Mouse (Mus musculus): ENCODE measurements around the gene Matn4. TPM values are rescaled to one million over a fixed set of nuclear protein-coding genes. Genes with fewer than 3 reads are reported as not detected.
"Not testable (repeated sequence)": the region's sequence is repeated elsewhere in the genome, so short reads cannot be mapped to it uniquely, and the experiment has no call there.

Gene Matn4
- polyA plus RNA-seq, 1 experiment from 2014 or later: 0.34 TPM

GRCm38 (mm10) chr2:164359668-164360067 lies 45.3 kb downstream of the Matn4 start:
- Histone ChIP-seq H3K27me3 (ENCODE audit: control insufficient read depth, insufficient read depth, low read length) (peaks cover 7% of the 10 kb centered on the region), H3K9ac (ENCODE audit: low read depth, low read length) (no peak overlapping the region), H3K4me2 (no peak overlapping the region), H3K4me1 (ENCODE audit: control insufficient read depth, insufficient read depth, low read length) (no peaks in the 10 kb centered on the region), H3K9me3 (replicated peaks; ENCODE audit: control insufficient read depth, low read length) (no peaks in the 10 kb centered on the region), H3K36me3 (ENCODE audit: control insufficient read depth, insufficient read depth, low read length) (no peaks in the 10 kb centered on the region), H3K27ac (ENCODE audit: low read depth, low read length) (no peak overlapping the region), H3K4me3 (ENCODE audit: low read depth, low read length) (no peak overlapping the region)
- ATAC-seq (replicated peaks; ENCODE audit: insufficient number of reproducible peaks, low FRiP score, low TSS enrichment): no peak
- 65% methylated on average over 5 of the region's 5 CpGs for WGBS (ENCODE audit: insufficient replicate concordance)

DNA sequence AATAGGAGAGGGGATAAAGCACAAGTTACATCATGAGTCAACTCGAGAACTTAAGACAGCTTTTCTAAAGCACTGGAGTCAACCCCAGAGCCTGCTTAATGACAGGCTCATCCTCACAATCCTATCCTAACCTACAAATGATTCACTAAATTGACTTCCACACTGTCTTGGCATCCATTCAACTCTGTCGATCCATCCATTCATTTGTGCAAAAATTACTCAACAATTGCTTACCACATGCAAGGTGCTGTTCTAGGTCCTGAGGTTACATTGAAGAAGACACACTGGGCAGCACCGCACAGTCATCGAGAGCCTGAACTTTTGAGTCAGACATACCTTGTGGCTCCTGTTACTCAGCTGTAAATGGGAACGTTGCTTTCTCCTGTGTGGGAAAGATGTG lies 45.9 kb downstream of the Matn4 start:
- H3K9ac ChIP-seq (ENCODE audit: low read depth, low read length): no peak overlapping the region
- no peak for ATAC-seq (replicated peaks; ENCODE audit: insufficient number of reproducible peaks, low FRiP score, low TSS enrichment)

GRCm38 (mm10) chr2:164358373-164358772 lies 46.6 kb downstream of the Matn4 start:
- no peak overlapping the region for H3K4me3 ChIP-seq (ENCODE audit: low read depth, low read length)

More for the DNA sequence above, 45.9 kb downstream of the Matn4 start:
- Histone ChIP-seq H3K27me3 (ENCODE audit: control insufficient read depth, insufficient read depth, low read length) (peaks cover 7% of the 10 kb centered on the region), H3K4me2 (no peak overlapping the region), H3K4me3 (ENCODE audit: low read depth, low read length) (no peak overlapping the region), H3K27ac (ENCODE audit: low read depth, low read length) (no peak overlapping the region), H3K9me3 (replicated peaks; ENCODE audit: control insufficient read depth, low read length) (no peaks in the 10 kb centered on the region), H3K36me3 (ENCODE audit: control insufficient read depth, insufficient read depth, low read length) (no peaks in the 10 kb centered on the region), H3K4me1 (ENCODE audit: control insufficient read depth, insufficient read depth, low read length) (no peaks in the 10 kb centered on the region)
- 83% methylated on average over 5 of the region's 5 CpGs for WGBS (ENCODE audit: insufficient replicate concordance)

GRCm38 (mm10) chr2:164356177-164356967 lies 48.6 kb downstream of the Matn4 start:
- 76% methylated on average over 11 of the region's 11 CpGs for WGBS (ENCODE audit: insufficient replicate concordance)
- Histone ChIP-seq H3K9me3 (replicated peaks; ENCODE audit: control insufficient read depth, low read length) (no peaks in the 10 kb centered on the region), H3K36me3 (ENCODE audit: control insufficient read depth, insufficient read depth, low read length) (no peaks in the 10 kb centered on the region), H3K9ac (ENCODE audit: low read depth, low read length) (no peak overlapping the region), H3K27me3 (ENCODE audit: control insufficient read depth, insufficient read depth, low read length) (peaks cover 7% of the 10 kb centered on the region), H3K4me2 (no peak overlapping the region), H3K4me3 (ENCODE audit: low read depth, low read length) (no peak overlapping the region), H3K27ac (ENCODE audit: low read depth, low read length) (no peak overlapping the region), H3K4me1 (ENCODE audit: control insufficient read depth, insufficient read depth, low read length) (no peaks in the 10 kb centered on the region)
- ATAC-seq (replicated peaks; ENCODE audit: insufficient number of reproducible peaks, low FRiP score, low TSS enrichment): no peak

More at GRCm38 (mm10) chr2:164358373-164358772, 46.6 kb downstream of the Matn4 start:
- Histone ChIP-seq H3K9me3 (replicated peaks; ENCODE audit: control insufficient read depth, low read length) (no peaks in the 10 kb centered on the region), H3K36me3 (ENCODE audit: control insufficient read depth, insufficient read depth, low read length) (no peaks in the 10 kb centered on the region), H3K4me1 (ENCODE audit: control insufficient read depth, insufficient read depth, low read length) (no peaks in the 10 kb centered on the region), H3K27ac (ENCODE audit: low read depth, low read length) (no peak overlapping the region), H3K9ac (ENCODE audit: low read depth, low read length) (no peak overlapping the region), H3K4me2 (no peak overlapping the region), H3K27me3 (ENCODE audit: control insufficient read depth, insufficient read depth, low read length) (peaks cover 7% of the 10 kb centered on the region)
- WGBS (ENCODE audit: insufficient replicate concordance): 79% methylated on average over 3 of the region's 3 CpGs
- no peak for ATAC-seq (replicated peaks; ENCODE audit: insufficient number of reproducible peaks, low FRiP score, low TSS enrichment)

DNA sequence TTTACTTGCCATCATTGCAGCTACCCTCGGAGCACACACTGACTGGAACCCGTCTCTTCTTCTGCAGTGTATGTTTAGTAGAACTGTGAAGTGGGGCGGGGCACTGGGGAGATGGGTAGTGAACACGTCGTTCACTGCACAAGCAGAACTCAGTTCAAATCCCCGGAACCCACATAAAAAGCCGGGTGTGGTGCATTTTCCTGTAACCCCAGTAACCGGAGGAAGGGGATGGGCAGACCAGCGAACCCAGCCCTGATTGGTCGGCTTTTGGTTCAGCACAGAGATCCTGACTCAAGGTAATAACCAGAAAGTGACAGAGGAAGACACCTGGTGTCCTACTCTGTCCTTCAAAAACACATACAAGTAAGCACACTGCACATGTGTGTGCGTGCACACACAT lies 51.6 kb downstream of the Matn4 start:
- WGBS (ENCODE audit: insufficient replicate concordance): 78% methylated on average over 11 of the region's 11 CpGs
- Histone ChIP-seq H3K9me3 (replicated peaks; ENCODE audit: control insufficient read depth, low read length) (no peaks in the 10 kb centered on the region), H3K4me1 (ENCODE audit: control insufficient read depth, insufficient read depth, low read length) (no peaks in the 10 kb centered on the region), H3K27ac (ENCODE audit: low read depth, low read length) (no peak overlapping the region), H3K27me3 (ENCODE audit: control insufficient read depth, insufficient read depth, low read length) (peaks cover 3% of the 10 kb centered on the region; the same call in 1 of the 2 replicates), H3K9ac (ENCODE audit: low read depth, low read length) (no peak overlapping the region), H3K36me3 (ENCODE audit: control insufficient read depth, insufficient read depth, low read length) (no peaks in the 10 kb centered on the region), H3K4me3 (ENCODE audit: low read depth, low read length) (no peak overlapping the region), H3K4me2 (no peak overlapping the region)
- no peak for ATAC-seq (replicated peaks; ENCODE audit: insufficient number of reproducible peaks, low FRiP score, low TSS enrichment)

- H3K36me3 ChIP-seq (ENCODE audit: control insufficient read depth, insufficient read depth, low read length): no peaks in the 10 kb centered on the region
Observed at GRCm38 (mm10) chr2:164352697-164353096, 52.3 kb downstream of the Matn4 start.

DNA sequence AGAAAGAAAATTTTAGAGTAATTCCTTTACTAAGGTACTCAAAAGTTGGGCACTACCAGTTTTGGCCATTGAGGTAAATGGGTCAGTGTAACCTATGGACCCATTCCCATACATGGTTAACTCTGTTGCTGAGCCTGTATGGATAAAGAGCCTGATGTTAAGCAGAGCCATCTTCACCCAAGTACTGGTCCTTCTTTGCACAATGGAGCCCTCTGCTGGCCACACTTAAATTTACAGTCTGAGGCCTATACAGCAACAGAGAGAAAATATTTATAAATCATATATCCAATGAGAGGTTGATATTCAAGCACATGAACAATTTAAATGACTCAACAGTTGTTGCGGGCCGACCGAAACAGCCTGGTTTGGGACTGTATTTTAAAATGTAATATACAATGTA lies 56.0 kb downstream of the Matn4 start:
- Histone ChIP-seq H3K4me1 (ENCODE audit: control insufficient read depth, insufficient read depth, low read length) (no peaks in the 10 kb centered on the region), H3K27me3 (ENCODE audit: control insufficient read depth, insufficient read depth, low read length) (no peaks in the 10 kb centered on the region), H3K9me3 (replicated peaks; ENCODE audit: control insufficient read depth, low read length) (no peaks in the 10 kb centered on the region), H3K27ac (ENCODE audit: low read depth, low read length) (no peak overlapping the region), H3K4me3 (ENCODE audit: low read depth, low read length) (no peak overlapping the region), H3K4me2 (no peak overlapping the region), H3K36me3 (ENCODE audit: control insufficient read depth, insufficient read depth, low read length) (no peaks in the 10 kb centered on the region), H3K9ac (ENCODE audit: low read depth, low read length) (no peak overlapping the region)
- WGBS (ENCODE audit: insufficient replicate concordance): 82% methylated on average over 3 of the region's 3 CpGs
- ATAC-seq (replicated peaks; ENCODE audit: insufficient number of reproducible peaks, low FRiP score, low TSS enrichment): no peak

More at GRCm38 (mm10) chr2:164352697-164353096, 52.3 kb downstream of the Matn4 start:
- no peaks in the 10 kb centered on the region for H3K4me1 ChIP-seq (ENCODE audit: control insufficient read depth, insufficient read depth, low read length)
- WGBS (ENCODE audit: insufficient replicate concordance): 67% methylated on average over 3 of the region's 3 CpGs
- no peak for ATAC-seq (replicated peaks; ENCODE audit: insufficient number of reproducible peaks, low FRiP score, low TSS enrichment)
- H3K4me2 ChIP-seq: no peak overlapping the region
- no peak overlapping the region for H3K27ac ChIP-seq (ENCODE audit: low read depth, low read length)
- H3K27me3 ChIP-seq (ENCODE audit: control insufficient read depth, insufficient read depth, low read length): peaks cover 3% of the 10 kb centered on the region; the same call in 1 of the 2 replicates
- no peak overlapping the region for H3K4me3 ChIP-seq (ENCODE audit: low read depth, low read length)
- H3K9me3 ChIP-seq (replicated peaks; ENCODE audit: control insufficient read depth, low read length): no peaks in the 10 kb centered on the region
- H3K9ac ChIP-seq (ENCODE audit: low read depth, low read length): no peak overlapping the region

DNA sequence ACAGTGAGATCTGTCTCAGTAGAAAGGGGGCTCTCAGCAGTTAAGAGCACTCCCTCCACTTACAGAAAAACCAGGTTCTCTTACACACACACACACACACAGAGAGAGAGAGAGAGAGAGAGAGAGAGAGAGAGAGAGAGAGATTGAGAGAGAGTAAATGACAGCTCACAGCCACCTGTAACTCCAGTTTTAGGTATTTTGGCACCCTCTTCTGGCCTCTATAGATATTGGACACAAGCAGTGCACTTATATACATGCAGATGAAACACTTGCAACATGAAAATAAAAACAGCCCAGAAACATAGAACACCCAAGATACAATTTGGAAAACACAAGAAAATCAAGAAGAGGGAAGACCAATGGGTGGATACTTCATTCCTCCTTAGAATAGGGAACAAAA lies 57.3 kb downstream of the Matn4 start:
- H3K4me1 ChIP-seq (ENCODE audit: control insufficient read depth, insufficient read depth, low read length); H3K36me3 ChIP-seq (ENCODE audit: control insufficient read depth, insufficient read depth, low read length); ATAC-seq (replicated peaks; ENCODE audit: insufficient number of reproducible peaks, low FRiP score, low TSS enrichment); H3K9me3 ChIP-seq (replicated peaks; ENCODE audit: control insufficient read depth, low read length); H3K27me3 ChIP-seq (ENCODE audit: control insufficient read depth, insufficient read depth, low read length); H3K4me3 ChIP-seq (ENCODE audit: low read depth, low read length); H3K9ac ChIP-seq (ENCODE audit: low read depth, low read length); H3K27ac ChIP-seq (ENCODE audit: low read depth, low read length); H3K4me2 ChIP-seq: not testable (repeated sequence)

GRCm38 (mm10) chr2:164343732-164344131 lies 61.2 kb downstream of the Matn4 start:
- ATAC-seq (replicated peaks; ENCODE audit: insufficient number of reproducible peaks, low FRiP score, low TSS enrichment); H3K4me3 ChIP-seq (ENCODE audit: low read depth, low read length); H3K36me3 ChIP-seq (ENCODE audit: control insufficient read depth, insufficient read depth, low read length); H3K27ac ChIP-seq (ENCODE audit: low read depth, low read length); H3K27me3 ChIP-seq (ENCODE audit: control insufficient read depth, insufficient read depth, low read length); H3K9me3 ChIP-seq (replicated peaks; ENCODE audit: control insufficient read depth, low read length); H3K9ac ChIP-seq (ENCODE audit: low read depth, low read length); H3K4me2 ChIP-seq; H3K4me1 ChIP-seq (ENCODE audit: control insufficient read depth, insufficient read depth, low read length): not testable (repeated sequence)
- 83% methylated on average over 1 of the region's 1 CpGs for WGBS (ENCODE audit: insufficient replicate concordance)

All from heart, embryonic 11.5 days (tissue).